Mouse (Mus musculus): ENCODE data around the gene Olfr235.
"Not testable (repeated sequence)": the region's sequence is repeated elsewhere in the genome, so short reads cannot be mapped to it uniquely, and the experiment has no call there.

Gene Olfr235

DNA sequence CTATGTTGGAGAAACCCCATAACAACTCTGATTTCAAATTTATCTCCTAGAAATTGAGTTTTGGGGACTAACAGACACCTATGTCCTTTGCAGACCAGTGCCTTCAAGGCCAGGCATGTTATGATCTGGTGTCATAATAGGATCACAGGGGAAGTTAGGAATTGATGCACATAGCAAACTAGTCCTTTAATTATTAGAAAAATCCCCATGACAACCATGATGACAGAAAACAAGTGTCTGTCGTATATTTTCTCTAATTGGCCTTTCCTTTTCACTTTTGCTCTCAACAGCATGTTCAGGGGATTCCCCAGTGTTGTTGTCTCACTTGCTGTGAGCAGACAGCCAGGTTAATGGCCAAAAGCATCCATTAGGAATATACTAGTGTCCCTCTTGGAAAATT, at the start of gene Olfr235:
Gene Olfr235, plus strand, starts transcription at position 301 of the 400 bp plus-strand sequence.
- no peak for DNase-seq

GRCm38 (mm10) chr19:12232496-12232895, 28.3 kb upstream of the Olfr235 start, which contains the start of gene Olfr1432:
Gene Olfr1432, minus strand, starts transcription at chr19:12232596.
- not testable (repeated sequence) for DNase-seq

DNA sequence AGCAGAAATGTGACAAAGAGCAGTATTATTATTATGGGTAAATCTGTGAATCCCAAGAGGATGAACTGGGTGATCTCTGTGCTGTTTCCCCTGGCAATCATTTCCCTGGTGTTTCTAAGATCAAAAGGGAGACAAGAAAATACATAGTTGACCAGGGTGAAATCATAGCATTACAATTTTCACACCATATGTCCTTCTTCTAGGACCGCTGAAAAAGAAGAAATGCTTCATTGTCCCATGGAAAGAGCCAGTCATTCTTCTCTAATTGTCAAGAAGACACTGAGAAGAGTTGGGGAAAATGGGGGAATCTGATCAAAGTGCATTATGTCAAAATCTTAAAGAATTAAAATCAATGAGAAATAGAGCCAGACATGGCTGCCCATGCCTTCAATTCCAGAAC, 19.3 kb upstream of the Olfr235 start, which contains the start of gene Olfr262:
Gene Olfr262, minus strand, starts transcription at position 101 of the 400 bp plus-strand sequence.
- DNase-seq, result no peak

- DNase-seq, result no peak
Observed at GRCm38 (mm10) chr19:12279554-12279953, 18.7 kb downstream of the Olfr235 start, which contains the start of gene Olfr1434. Gene Olfr1434, plus strand, starts transcription at chr19:12279854.

GRCm38 (mm10) chr19:12292979-12293378, 32.1 kb downstream of the Olfr235 start:
- DNase-seq, result no peak

DNA sequence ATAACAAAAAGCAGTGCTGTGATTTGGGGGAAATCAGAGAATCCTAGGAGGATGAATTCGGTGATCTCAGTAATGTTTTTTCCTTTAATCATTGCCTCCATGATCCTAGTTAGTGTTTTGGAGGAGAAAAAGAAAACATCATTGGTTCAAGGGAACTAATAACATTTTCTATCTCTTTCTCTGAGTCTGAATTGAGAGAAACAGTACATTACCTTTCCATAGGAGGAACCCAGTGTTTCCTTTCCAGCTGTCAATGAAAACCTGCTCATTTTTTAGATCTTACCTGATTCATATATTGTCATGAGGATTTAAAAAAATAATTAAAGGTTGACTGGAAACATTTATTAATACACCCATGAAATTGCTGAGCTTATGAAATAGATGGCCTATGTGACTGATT, 38.2 kb downstream of the Olfr235 start, which contains the start of gene Olfr1436:
Gene Olfr1436, minus strand, starts transcription at position 101 of the 400 bp plus-strand sequence.
- not testable (repeated sequence) for DNase-seq

All from cerebellum, adult 8-10 months (tissue).